Mouse (Mus musculus) MEL (cell line): Measurements from ENCODE around the gene Stmn1. TPM values are rescaled to one million over a fixed set of nuclear protein-coding genes. Genes with fewer than 3 reads are reported as not detected.

Source experiments
- DNase-seq: peaks from one replicate; pipeline ENCODE4 v3.0.0; 2011; ENCODE audit warnings: low read depth, low spot score
- H3K27ac ChIP-seq: 2 replicates; pipeline ENCODE4 v1.5.1; 2012; ENCODE audit warnings: low read depth, mild to moderate bottlenecking, control low read depth, low read length, moderate library complexity; ENCODE audit not compliant: control insufficient read depth
- H3K27me3 ChIP-seq, 2 experiments: fragments of 150-350 bp in 1 of 2; sonication (generic) in 1 of 2; 2 replicates each; pipeline ENCODE4 v1.6.1; 2012; ENCODE audit warnings: low read length in 2 of 2, mild to moderate bottlenecking in 2 of 2, improper control_type of control experiment in 1 of 2, moderate library complexity in 1 of 2; ENCODE audit not compliant: insufficient read depth in 2 of 2, control insufficient read depth in 1 of 2
- H3K36me3 ChIP-seq, 2 experiments: 2 replicates each; pipeline ENCODE4 v1.6.1; 2012 to 2014; ENCODE audit warnings: low read length in 2 of 2, improper control_type of control experiment in 1 of 2, inconsistent platforms in 1 of 2, mild to moderate bottlenecking in 1 of 2; ENCODE audit not compliant: insufficient read depth in 2 of 2, control insufficient read depth in 1 of 2
- H3K4me1 ChIP-seq, 2 experiments: fragments of 150-350 bp in 1 of 2; sonication (generic) in 1 of 2; 2 replicates each; pipeline ENCODE4 v1.6.1; 2012; ENCODE audit warnings: low read length in 2 of 2, improper control_type of control experiment in 1 of 2, mild to moderate bottlenecking in 1 of 2; ENCODE audit not compliant: insufficient read depth in 2 of 2, control insufficient read depth in 1 of 2
- H3K4me3 ChIP-seq, 2 experiments: fragments of 150-350 bp in 1 of 2; sonication (generic) in 1 of 2; 2 replicates each; pipeline ENCODE4 v1.5.1; 2012; ENCODE audit warnings: low read depth in 2 of 2, low read length in 2 of 2, mild to moderate bottlenecking in 2 of 2, moderate library complexity in 2 of 2, control low read depth in 1 of 2, improper control_type of control experiment in 1 of 2; ENCODE audit not compliant: control insufficient read depth in 1 of 2, insufficient read depth in 1 of 2
- H3K79me2 ChIP-seq: 2 replicates; pipeline ENCODE4 v1.6.1; 2012; ENCODE audit warnings: mild to moderate bottlenecking, low read length, moderate library complexity; ENCODE audit not compliant: control insufficient read depth, poor library complexity, insufficient read depth
- H3K9ac ChIP-seq: 2 replicates; pipeline ENCODE4 v1.6.1; 2012; ENCODE audit warnings: low read depth, mild to moderate bottlenecking, control low read depth, low read length, moderate library complexity; ENCODE audit not compliant: control insufficient read depth, poor library complexity, severe bottlenecking
- H3K9me3 ChIP-seq: fragments of 150-350 bp; sonication (generic); replicated peaks from 2 replicates; pipeline ENCODE4 v1.6.1; 2012; ENCODE audit warnings: mild to moderate bottlenecking, low read length, improper control_type of control experiment, moderate library complexity; ENCODE audit not compliant: insufficient read depth
- BHLHE40 ChIP-seq: IDR thresholded peaks from 2 replicates; pipeline ENCODE4 v1.6.1; 2012; ENCODE audit warnings: low read depth, mild to moderate bottlenecking, inconsistent platforms, low read length, improper control_type of control experiment, borderline replicate concordance
- CTCF ChIP-seq, 3 experiments: IDR thresholded peaks in 2 of 3; conservative IDR thresholded peaks in 1 of 3; 2 replicates each; pipeline ENCODE4 v1.5.1; 2011 to 2012; ENCODE audit warnings: low read length in 3 of 3, low read depth in 2 of 3, mild to moderate bottlenecking in 2 of 3, improper control_type of control experiment in 1 of 3, inconsistent platforms in 1 of 3, mixed read lengths in 1 of 3, moderate library complexity in 1 of 3; ENCODE audit not compliant: control insufficient read depth in 1 of 3, insufficient read depth in 1 of 3, poor library complexity in 1 of 3, severe bottlenecking in 1 of 3
- E2F4 ChIP-seq: IDR thresholded peaks from 2 replicates; pipeline ENCODE4 v1.6.1; 2011; ENCODE audit warnings: low read depth, low read length, improper control_type of control experiment, borderline replicate concordance
- ETS1 ChIP-seq: IDR thresholded peaks from 2 replicates; pipeline ENCODE4 v1.6.1; 2012; ENCODE audit warnings: low read depth, mild to moderate bottlenecking, inconsistent platforms, low read length, improper control_type of control experiment, moderate library complexity
- GATA1 ChIP-seq: IDR thresholded peaks from 2 replicates; pipeline ENCODE4 v1.6.1; 2011; ENCODE audit warnings: low read depth, low read length, improper control_type of control experiment
- HCFC1 ChIP-seq: IDR thresholded peaks from 2 replicates; pipeline ENCODE4 v1.6.1; 2012; ENCODE audit warnings: low read depth, mild to moderate bottlenecking, inconsistent platforms, low read length, improper control_type of control experiment, moderate library complexity
- KAT2A ChIP-seq: conservative IDR thresholded peaks from 2 replicates; pipeline ENCODE4 v1.6.1; 2012; ENCODE audit warnings: low read depth, low read length, improper control_type of control experiment, inconsistent platforms
- MAX ChIP-seq: IDR thresholded peaks from 2 replicates; pipeline ENCODE4 v1.6.1; 2011; ENCODE audit warnings: low read length, improper control_type of control experiment
- MYB ChIP-seq: IDR thresholded peaks from 2 replicates; pipeline ENCODE4 v1.6.1; 2011; ENCODE audit warnings: mild to moderate bottlenecking, low read depth, low read length, improper control_type of control experiment
- MYC ChIP-seq: IDR thresholded peaks from 2 replicates; pipeline ENCODE4 v1.6.1; 2011; ENCODE audit warnings: low read depth, mild to moderate bottlenecking, low read length, improper control_type of control experiment, moderate library complexity
- NRF1 ChIP-seq: IDR thresholded peaks from 2 replicates; pipeline ENCODE4 v1.6.1; 2014; ENCODE audit warnings: low read depth, mild to moderate bottlenecking, inconsistent platforms, low read length, improper control_type of control experiment, moderate library complexity; ENCODE audit not compliant: poor library complexity, insufficient read depth, severe bottlenecking
- POLR2A ChIP-seq, 2 experiments: IDR thresholded peaks; 2 replicates each; pipeline ENCODE4 v1.6.1; 2011 to 2012; ENCODE audit warnings: low read length in 2 of 2, mild to moderate bottlenecking in 2 of 2, control low read depth in 1 of 2, improper control_type of control experiment in 1 of 2, low read depth in 1 of 2, moderate library complexity in 1 of 2; ENCODE audit not compliant: control insufficient read depth in 1 of 2, insufficient read depth in 1 of 2, poor library complexity in 1 of 2
- POLR2AphosphoS2 ChIP-seq: IDR thresholded peaks from 2 replicates; pipeline ENCODE4 v1.6.1; 2011; ENCODE audit warnings: low read length, improper control_type of control experiment
- POLR2AphosphoS5 ChIP-seq: IDR thresholded peaks from 2 replicates; pipeline ENCODE4 v1.6.1; 2012; ENCODE audit warnings: low read depth, borderline replicate concordance, mild to moderate bottlenecking, inconsistent platforms, low read length, moderate library complexity, mixed read lengths
- RAD21 ChIP-seq: IDR thresholded peaks from 2 replicates; pipeline ENCODE4 v1.6.1; 2011; ENCODE audit warnings: mild to moderate bottlenecking, low read depth, low read length, improper control_type of control experiment
- RCOR1 ChIP-seq: IDR thresholded peaks from 2 replicates; pipeline ENCODE4 v1.6.1; 2012; ENCODE audit warnings: low read depth, mild to moderate bottlenecking, inconsistent platforms, low read length, improper control_type of control experiment
- SMC3 ChIP-seq: IDR thresholded peaks from 2 replicates; pipeline ENCODE4 v1.6.1; 2011; ENCODE audit warnings: low read depth, low read length, improper control_type of control experiment
- TAL1 ChIP-seq: IDR thresholded peaks from 2 replicates; pipeline ENCODE4 v1.6.1; 2012; ENCODE audit warnings: mild to moderate bottlenecking, inconsistent platforms, low read length, moderate library complexity, mixed read lengths
- UBTF ChIP-seq: IDR thresholded peaks from 2 replicates; pipeline ENCODE4 v1.6.1; 2012; ENCODE audit warnings: low read depth, mild to moderate bottlenecking, inconsistent platforms, low read length, improper control_type of control experiment, moderate library complexity, borderline replicate concordance; ENCODE audit not compliant: insufficient read depth
- USF1 ChIP-seq: IDR thresholded peaks from 2 replicates; pipeline ENCODE4 v1.6.1; 2014; ENCODE audit warnings: low read depth, mild to moderate bottlenecking, inconsistent platforms, low read length, improper control_type of control experiment, moderate library complexity
- ZKSCAN1 ChIP-seq: IDR thresholded peaks from 2 replicates; pipeline ENCODE4 v1.6.1; 2012; ENCODE audit warnings: low read depth, mild to moderate bottlenecking, inconsistent platforms, low read length, improper control_type of control experiment, moderate library complexity
- ZNF384 ChIP-seq: IDR thresholded peaks from 2 replicates; pipeline ENCODE4 v1.6.1; 2012; ENCODE audit warnings: low read depth, mild to moderate bottlenecking, inconsistent platforms, low read length, improper control_type of control experiment
- polyA plus RNA-seq, 2 experiments: library from polyadenylated mRNA; stranded (reverse) in 1 of 2; unstranded in 1 of 2; fragments of >175 nt in 1 of 2; fragments of >200 nt in 1 of 2; gene quantifications; 2 replicates each; pipeline versions ENCODE4 v1.2.1 to v1.2.4; 2012; ENCODE audit warnings: low replicate concordance in 2 of 2, low read depth in 1 of 2; ENCODE audit not compliant: insufficient read length in 2 of 2, insufficient read depth in 1 of 2, missing spikeins in 1 of 2
- total RNA-seq: library from RNA; depleted of rRNA; stranded (reverse); fragments of 300-350 nt; gene quantifications from 2 replicates; pipeline ENCODE4 v1.2.3, GENCODE M21; 2012

The Stmn1 gene
- total and polyA plus RNA-seq, 3 experiments = 214 to 350 TPM; not detected in 1

GRCm38 (mm10) chr4:134421971-134422370, 46.1 kb upstream of the Stmn1 start:
- no peak overlapping the region for H3K9ac ChIP-seq
- no peak overlapping the region for H3K27ac ChIP-seq
- no peaks in the 10 kb centered on the region for H3K27me3 ChIP-seq
- no peaks in the 10 kb centered on the region for H3K4me1 ChIP-seq
- H3K36me3 ChIP-seq = no peaks in the 10 kb centered on the region
- no peak overlapping the region for H3K4me3 ChIP-seq
- TF ChIP-seq POLR2AphosphoS5 = no peak
- TF ChIP-seq BHLHE40 = no peak
- no peak for TF ChIP-seq POLR2A (IDR thresholded peaks at IDR 0.05; ENCODE audit: control insufficient read depth in 1 of 2, insufficient read depth in 1 of 2, low read depth in 1 of 2, low read length in 2 of 2, poor library complexity in 1 of 2)
- TF ChIP-seq MYC = no peak
- TF ChIP-seq GATA1 = no peak
- no peak for TF ChIP-seq SMC3
- no peak for TF ChIP-seq NRF1
- no peak for TF ChIP-seq RAD21
- no peak for TF ChIP-seq KAT2A
- TF ChIP-seq E2F4 = no peak
- no peak for TF ChIP-seq UBTF
- no peak for TF ChIP-seq MAX
- TF ChIP-seq ETS1 = no peak
- no peak for TF ChIP-seq ZNF384
- no peak for TF ChIP-seq TAL1
- no peak for TF ChIP-seq HCFC1
- no peaks in the 10 kb centered on the region for H3K79me2 ChIP-seq
- DNase-seq = no peak
- H3K9me3 ChIP-seq = no peaks in the 10 kb centered on the region

- no peak overlapping the region for H3K4me3 ChIP-seq
- H3K36me3 ChIP-seq = no peaks in the 10 kb centered on the region
These were observed 44.2 kb upstream of the Stmn1 start for GRCm38 (mm10) chr4:134423949-134424348.

More at GRCm38 (mm10) chr4:134423949-134424348, 44.2 kb upstream of the Stmn1 start:
- no peaks in the 10 kb centered on the region for H3K27me3 ChIP-seq
- no peak overlapping the region for H3K27ac ChIP-seq
- no peak for TF ChIP-seq UBTF
- TF ChIP-seq USF1 = no peak
- TF ChIP-seq POLR2AphosphoS2 = no peak
- TF ChIP-seq ZNF384 = no peak
- no peak for TF ChIP-seq MYC
- no peak for TF ChIP-seq MYB
- no peak for TF ChIP-seq NRF1
- no peak for TF ChIP-seq BHLHE40
- TF ChIP-seq CTCF (IDR thresholded peaks at IDR 0.05 in 2 of 3, conservative IDR thresholded peaks at IDR 0.05 in 1 of 3; ENCODE audit: control insufficient read depth in 1 of 3, insufficient read depth in 1 of 3, low read depth in 2 of 3, low read length in 3 of 3, poor library complexity in 1 of 3, severe bottlenecking in 1 of 3) = no peak
- no peak for TF ChIP-seq RCOR1
- no peak for TF ChIP-seq MAX
- TF ChIP-seq ZKSCAN1 = no peak
- TF ChIP-seq POLR2A (IDR thresholded peaks at IDR 0.05; ENCODE audit: control insufficient read depth in 1 of 2, insufficient read depth in 1 of 2, low read depth in 1 of 2, low read length in 2 of 2, poor library complexity in 1 of 2) = no peak
- no peaks in the 10 kb centered on the region for H3K4me1 ChIP-seq
- DNase-seq = no peak
- no peaks in the 10 kb centered on the region for H3K79me2 ChIP-seq
- no peak overlapping the region for H3K9ac ChIP-seq
- no peaks in the 10 kb centered on the region for H3K9me3 ChIP-seq
